Mouse (Mus musculus) right cerebral cortex, adult 18-20 months (tissue): Measurements from ENCODE around the gene Vps41.

Experiments
- DNase-seq: peaks from one replicate; pipeline ENCODE4 v3.0.0; 2022; ENCODE audit warnings: mixed read lengths

The Vps41 gene

DNA sequence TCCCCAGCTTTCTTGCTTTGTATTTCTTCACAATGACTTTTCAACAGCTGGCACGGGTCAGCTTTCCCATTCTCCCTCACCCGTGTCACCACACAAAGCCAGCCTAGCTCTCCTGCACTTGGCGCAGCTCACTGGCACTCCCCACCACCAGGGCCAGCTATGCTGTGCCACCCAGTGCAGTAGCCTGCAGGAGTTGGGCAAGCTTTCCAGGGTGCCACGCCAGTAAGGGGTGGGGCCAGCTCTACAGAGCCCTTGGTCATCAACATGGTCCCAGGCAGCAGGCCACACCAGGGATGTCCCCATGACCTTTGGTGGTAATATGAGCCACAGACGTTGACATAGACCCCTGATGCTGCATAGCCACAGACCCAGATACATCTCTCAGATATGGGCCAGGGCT lies 80.5 kb downstream of the Vps41 start:
- no peak for DNase-seq

DNA sequence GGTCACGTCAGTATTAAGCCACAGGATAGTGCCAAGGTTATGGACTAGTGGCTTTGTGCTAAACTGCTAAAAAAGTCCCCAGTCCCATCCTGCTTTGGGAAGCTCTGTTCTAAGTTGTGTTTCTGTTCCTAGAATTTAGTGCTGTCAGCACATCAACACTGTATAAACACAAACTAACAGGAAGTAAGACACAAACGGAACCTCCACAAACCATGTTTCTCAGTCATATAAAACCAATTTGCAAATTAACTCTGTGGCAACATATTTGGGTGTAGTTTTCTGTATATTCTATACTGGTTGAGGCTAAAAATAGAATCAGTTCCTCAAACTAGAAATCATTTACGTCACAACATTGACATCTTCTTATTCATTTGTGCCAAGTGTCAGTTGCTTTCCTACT lies 83.3 kb downstream of the Vps41 start:
- DNase-seq: no peak

DNA sequence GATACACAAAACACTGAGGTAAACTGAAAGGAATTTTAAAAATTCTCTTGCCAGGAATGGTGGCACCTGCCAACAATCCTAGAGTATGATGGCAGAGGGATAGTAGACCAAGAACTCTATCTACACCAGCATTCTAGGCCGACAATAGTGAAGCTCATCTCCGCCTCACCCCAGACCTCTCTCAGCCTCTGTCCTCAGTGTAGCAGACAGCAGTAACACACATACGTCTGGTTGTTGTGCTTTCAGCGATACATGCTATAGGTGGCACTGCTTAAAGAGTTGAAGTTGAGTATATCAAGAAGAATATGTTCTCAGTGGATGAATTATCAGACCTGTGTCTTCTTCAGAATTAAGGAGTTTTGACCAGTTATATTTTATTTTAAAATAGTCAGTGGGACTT lies 92.4 kb downstream of the Vps41 start:
- no peak for DNase-seq

DNA sequence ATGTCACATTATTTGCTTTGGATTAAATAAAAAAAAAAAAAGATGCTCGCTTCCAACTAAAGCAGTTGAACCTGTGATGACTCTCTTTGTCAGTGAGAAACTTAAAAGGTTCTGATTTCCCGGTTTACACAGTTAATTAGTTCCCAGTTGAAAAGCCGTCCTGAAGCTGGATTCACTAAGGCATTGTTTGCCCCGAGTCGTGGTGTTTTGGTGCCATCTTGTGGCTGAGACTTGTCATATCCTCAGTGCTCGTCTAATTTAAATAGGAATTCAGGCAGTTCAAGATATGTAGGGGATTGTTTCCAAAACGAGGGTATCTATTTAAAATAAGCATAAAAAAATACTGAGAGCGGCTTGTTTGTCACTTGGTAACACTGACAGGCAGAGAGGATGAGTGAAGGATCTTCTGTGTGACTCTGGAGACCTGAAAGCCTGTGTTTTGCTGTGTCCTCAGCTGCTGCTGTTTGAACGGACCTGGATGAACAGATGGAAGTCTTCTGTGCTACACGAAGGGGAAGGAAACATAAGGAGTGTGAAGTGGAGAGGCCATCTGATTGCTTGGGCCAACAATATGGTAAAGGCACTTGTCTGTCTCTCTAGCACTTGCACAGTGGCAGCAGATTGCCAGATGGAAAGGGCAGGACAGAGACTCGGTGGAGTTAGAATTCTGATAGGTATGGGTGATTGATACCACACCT lies 93.0 kb downstream of the Vps41 start:
- peak; percentile 61 for DNase-seq

DNA sequence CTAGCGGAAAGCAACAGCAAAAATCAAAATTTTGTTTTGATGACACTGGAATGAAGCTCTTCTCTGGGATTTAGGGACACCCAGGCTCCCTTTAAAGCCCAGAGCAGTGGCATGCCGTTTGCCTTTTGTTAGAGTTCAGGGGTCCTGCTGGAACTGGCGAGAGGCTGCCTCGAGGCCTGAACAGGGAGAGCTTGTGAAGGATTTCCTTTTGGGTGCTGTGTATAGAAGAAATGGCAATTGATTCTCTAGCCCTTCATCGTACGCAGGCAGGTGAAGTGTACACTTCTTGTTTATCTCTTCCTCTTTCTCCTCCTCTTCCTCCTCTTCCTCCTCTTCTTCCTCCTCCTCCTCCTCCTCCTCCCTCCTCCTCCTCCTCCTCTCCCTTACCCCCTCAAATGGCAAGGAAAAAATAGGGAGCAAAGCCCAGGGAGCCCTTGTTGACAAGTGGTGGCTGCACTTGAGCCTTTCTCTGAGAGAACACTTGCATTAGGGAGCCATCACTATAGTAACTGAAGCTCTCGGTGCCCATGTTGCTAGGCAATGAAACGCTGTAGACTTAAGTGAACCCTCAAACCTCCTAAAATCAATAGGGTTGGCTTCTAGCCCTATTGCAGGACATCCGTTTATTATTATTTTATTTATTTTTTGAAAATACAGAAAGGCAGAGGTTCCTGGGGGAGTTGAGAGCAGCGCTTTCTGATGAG lies 107.5 kb downstream of the Vps41 start:
- DNase-seq: no peak

DNA sequence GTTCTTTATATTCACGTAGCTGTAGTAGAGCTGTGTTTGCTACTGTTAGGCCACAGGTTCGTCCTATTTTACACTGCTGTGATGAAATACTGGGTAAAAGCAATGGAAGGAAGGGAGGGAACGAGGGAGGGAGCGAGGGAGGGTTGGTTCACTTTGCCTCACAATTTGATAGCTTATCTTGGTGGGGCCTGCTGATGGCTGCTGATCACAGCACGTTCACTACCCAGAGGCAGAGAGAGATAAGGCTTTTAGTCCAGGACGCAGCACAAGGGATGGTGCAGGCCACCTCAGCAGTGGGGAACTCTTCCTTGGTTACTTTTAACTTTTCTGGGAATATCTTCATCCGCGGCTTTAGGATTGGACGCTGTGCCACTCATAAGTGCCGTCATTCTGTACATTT lies 109.9 kb downstream of the Vps41 start:
- DNase-seq: no peak

DNA sequence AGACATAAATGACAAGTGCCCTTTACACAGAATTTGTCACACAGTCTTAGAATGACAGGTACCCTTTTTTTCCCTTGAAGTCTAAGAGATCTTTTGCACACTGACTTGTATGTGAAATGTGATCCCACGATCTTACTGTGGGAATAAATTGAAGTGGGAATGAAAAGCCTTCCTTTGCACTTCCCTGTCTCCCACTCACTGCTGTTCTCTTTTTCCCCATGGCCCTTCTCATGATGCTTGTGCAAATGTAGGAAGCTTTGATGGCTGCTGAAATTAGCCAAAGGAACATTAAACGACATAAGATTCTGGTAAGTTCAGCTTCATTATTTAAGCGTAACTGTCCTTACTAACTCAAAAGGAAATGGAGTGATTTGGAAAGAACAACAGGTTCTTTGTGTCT lies 113.4 kb downstream of the Vps41 start:
- DNase-seq: peak; percentile 27

DNA sequence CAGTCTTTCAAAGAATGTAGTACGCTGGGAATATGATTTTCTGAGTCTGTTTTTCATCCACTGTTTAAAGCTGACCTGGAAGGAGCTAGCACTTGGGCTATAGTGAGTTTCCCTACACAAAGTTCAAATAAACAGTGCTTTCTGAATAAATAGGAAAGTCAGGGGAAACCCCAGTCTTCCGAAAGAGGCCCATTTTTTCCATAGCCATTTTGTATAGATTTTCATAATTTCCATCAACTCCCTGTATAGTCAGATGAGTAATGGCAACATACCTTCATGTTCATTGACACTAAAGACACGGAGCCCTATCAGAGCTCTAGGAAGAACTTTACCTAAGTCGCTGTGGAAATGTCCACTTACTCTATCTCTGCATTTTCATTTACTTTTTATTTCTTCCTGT lies 122.1 kb downstream of the Vps41 start:
- DNase-seq: no peak

DNA sequence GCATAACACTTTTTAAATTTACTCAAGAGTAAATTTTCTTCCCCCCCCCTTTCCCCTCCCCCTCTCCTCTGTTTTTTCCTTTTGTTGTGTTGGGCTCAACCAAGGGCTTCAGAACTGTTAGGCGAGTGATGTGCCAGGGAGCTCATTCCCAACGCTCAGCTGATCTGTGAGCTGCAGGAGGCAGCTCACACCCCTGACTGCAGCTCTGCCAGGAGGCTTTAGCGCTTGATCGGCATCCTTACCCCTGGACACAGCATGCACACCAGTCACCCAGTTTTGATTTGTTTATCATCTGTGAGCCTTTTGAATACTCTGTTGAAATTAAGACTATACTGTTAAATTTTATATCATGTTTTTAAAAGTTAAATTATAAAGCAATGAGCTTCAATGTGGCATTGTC lies 123.3 kb downstream of the Vps41 start:
- DNase-seq: no peak

DNA sequence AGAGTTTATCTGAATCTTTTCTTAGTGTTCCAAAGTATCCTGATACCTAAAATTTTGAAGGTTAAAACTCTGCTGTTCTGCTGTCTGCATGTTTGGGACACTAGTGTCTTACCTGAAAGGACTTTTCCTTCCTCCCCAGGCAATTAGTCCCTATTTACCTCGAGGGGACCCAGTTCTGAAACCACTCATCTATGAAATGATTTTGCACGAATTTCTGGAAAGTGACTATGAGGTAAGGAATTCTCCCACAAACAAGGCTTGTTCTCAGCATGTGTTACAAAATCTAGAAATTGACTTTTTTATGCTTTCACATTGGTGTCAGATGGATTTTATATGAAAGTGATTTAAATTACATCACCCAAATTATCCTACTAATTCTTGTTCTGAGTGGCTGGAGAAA lies 123.9 kb downstream of the Vps41 start:
- no peak for DNase-seq

DNA sequence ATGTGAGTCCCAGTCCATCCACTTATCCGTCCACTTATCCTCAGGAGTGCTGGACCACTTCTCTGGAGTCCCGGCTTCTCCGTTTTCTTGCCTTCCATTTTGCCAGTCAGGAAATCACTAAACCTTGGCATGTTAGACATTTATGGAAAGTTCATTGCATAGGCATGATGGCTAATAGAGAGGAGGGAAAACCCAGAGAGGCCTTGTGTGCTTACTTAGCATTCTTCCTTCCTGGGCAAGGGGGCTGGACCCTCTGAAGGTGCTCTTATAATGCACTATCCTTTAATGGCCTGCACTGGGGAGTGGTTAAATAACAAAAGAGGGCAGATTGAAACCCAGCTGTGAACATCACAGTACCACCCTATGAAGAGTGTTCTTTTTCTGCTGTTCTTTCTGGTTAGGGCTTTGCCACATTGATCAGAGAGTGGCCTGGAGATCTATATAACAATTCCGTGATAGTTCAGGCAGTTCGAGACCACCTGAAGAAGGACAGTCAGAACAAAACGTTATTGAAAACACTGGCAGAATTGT lies 124.7 kb downstream of the Vps41 start:
- no peak for DNase-seq

DNA sequence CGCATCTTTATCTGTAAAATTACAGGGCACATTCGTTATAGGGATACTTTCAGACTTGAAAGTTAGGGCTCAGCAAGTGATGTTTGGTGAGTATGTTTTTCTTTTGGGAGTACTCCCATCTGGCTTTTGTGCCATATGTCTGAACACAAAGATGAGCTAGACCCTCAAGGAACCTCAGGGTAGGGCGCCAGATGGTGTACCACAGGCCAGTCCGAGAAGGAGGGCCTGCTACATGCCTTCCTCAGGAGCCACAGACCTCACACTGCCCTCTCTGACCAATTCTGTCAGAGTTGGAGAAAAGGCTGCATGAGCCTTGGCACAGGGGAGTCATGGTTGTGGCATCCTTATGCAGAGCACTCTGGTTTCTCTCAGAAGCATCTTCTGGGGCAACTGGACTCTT lies 125.5 kb downstream of the Vps41 start:
- DNase-seq: no peak

DNA sequence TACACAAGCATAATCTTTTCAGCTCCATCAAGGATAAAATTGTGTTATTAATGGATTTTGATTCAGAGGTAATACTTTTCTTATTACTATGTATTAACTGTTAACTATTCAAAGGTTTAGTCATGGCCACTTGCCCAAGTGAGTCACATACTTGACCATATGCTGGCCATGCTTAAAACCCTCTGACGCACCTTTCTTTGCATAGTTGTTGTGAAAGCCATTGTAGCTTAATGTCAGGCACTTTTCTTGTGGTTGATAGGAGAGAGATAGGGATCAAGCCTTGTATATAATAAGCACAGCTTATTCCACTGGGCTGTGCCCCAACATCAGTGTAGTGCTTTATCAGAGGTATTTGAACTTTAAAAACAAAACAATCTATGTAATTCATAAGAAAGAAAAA lies 126.5 kb downstream of the Vps41 start:
- no peak for DNase-seq

DNA sequence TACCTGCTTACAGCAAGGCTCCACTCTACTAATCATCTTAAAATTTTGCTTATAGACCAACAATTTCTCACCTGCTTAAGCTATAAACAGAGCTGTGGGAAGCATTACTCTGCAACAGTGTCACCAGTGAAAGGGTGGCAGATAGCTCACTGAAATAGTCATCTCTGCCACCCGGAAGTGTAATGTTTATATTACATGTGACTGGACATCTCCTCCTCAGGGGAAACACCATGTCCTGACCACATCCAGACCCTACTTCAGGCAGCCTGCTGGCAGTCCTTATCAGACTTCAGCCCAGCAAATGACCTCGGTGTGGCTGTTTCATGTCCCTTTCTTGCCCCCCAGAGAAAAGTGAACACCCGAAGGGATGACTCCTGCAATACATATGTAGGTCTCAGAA lies 130.3 kb downstream of the Vps41 start:
- DNase-seq: no peak

DNA sequence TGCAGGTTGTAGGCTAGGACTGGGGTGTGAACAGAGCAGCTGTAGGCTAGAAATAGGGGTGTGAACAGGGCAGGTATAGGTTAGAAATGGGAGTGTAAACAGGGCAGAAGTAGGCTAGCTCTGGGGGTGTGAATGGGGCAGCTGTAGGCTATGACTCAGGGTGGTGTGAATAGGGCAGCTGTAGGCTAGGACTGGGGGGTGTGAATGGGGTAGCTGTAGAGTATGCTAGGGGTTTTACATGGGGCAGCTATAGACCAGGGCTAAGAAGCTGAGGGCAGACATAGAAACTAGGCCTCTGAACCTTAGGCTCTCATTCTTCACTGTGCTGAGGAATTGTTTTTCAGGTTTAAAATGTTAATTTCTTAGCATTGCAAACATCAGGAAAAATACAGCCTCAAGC lies 132.5 kb downstream of the Vps41 start:
- no peak for DNase-seq

DNA sequence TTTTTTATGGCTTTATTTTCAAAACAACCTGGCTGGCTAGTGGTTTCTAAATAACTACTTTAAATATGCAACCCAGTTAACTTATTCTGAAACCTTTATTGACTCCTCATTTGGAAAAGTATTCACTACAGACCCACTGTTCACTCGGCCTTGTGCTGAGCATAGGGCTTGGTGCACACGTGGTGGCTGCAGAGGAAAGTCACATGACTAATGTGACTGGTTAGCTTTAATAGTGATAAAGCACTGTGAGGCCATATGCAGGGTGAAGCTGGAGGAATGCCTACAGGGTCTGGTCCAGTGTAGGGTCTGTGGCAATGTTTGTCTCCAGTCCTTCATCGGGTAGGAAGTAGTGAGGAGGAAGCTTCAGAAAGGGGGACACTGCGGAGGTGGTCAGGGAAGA lies 134.1 kb downstream of the Vps41 start:
- no peak for DNase-seq

DNA sequence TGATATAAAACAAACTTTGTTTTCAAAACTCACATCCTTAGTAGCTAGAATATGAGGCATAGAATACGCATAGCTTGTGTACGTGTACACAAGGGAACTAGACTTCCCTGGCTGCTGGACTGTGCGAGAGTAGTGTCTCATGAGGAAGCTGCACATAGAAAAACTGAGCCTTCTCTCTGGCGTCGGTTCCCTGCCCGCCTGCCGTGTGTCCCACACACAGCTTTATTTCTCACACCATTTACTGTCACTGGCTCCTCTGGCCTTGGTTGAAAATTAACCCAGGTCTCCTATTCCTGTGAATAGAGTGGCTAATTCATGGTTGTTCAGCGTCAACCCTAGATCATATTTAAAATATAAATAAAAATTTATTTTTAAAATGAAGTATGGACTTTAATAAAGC lies 135.6 kb downstream of the Vps41 start:
- DNase-seq: no peak

DNA sequence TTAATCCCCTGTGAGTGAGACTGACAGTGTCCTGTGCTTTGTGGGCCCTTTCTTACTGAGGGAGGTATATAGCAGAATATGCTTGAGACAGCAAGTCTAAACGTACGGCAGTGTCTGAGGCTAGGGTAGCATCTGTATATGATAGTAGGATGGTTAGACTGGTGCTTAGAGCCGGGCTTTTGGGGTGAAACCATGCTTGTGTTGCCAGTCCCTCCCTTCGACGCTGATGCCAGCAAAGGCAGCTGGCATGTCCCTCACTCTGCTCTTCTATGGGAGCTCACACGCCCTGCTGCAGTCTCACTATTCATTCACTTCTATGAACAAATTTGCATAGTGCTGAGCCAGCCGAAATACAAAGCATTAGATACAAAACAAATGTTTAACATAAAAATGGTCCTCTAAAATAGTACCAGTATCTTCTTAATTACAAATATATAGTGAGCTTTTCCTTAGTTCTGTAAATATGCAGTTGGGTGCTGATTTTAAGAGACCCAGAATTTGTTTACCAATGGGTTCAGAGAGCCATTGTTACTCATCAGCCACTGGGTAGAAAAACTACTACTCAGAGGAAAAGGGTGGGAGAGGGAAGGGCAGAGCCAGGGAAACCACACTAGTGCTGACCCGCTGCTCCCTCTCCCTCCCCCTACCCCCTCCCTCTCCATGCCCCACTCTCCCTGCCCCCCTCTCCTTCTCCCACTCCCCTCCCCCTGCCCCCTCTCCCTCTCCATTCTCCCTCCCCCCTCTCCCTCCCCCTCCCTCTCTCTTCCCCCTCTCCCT lies 139.1 kb downstream of the Vps41 start:
- DNase-seq: peak; percentile 65

DNA sequence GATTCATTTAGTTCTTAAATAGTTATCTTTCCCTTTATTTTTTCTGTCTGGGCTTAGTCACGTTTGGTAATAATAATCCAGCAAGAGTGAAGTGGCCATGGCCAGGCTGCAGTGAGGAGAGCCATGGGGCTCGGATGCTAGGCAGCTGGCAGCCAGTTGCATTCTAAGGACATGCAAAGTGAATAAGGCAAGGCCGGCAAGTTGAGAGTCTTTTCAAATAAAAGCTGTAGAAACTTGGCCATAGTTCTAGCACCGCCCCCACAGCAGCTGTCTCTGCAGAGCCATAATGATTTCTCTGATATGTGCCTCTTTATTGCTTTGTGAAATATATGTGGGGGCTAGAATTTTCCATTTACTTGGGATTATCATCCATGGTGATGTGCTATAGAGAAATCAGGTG lies 141.1 kb downstream of the Vps41 start:
- DNase-seq: peak; percentile 91

DNA sequence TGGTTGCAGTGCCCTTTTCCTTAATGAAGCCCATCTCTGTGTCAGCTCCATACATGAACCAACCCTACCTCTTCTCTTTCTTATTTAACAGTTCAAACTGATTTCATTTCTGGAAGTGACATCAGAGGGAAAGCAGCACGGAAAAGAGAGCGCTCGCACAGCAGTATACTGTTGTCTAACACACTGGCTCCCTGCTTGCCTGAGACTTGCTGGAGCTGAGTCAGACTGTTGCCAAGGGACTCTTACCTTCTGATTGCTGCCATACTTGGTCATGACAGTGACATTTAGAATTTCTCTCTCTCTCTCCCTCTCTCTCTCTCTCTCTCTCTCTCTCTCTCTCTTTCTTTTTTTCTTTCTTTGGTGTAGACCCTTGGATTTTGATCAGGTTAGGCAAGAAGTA lies 142.3 kb downstream of the Vps41 start:
- DNase-seq: no peak

DNA sequence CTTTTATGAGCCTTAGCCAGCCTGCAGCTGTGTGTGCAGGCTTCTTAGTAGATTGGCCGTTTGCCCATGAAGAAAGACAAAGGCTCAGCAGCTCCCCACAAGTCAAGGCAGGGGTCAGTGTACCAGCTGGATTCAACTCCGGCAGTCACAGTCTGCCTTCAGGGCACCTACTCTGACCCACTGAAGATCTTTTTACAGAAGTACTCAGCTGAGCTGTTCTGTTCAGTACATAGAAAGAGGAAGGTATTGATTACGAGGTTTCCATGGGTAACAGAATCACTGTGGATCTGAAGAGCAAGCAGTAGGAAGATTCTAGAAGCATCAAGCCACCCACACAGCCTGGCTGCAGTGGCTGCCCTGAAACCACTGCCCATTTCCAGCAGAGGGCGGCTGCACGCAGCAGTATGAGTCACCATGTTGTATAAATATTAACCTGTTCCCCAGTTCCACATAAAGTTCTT lies 151.0 kb downstream of the Vps41 start:
- DNase-seq: peak; percentile 46

DNA sequence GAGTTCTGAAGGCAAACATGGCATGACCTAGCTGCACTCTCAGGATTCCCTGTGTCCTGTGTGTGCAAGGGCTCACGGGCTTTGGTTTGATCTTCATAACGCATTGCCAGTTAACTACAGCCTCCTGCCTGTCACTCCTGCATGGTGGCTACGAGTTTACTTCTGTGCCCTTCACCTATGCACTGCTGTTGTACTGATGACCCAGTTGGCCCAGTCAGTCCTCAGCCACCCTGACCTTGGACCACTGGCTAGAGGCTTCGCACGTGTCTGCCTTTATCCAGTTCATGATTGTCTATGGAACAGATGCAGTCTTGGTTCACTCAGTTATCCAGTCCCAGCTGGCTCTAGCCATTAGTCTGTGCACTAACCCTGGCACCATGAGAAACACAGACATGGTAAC lies 151.7 kb downstream of the Vps41 start:
- DNase-seq: no peak

DNA sequence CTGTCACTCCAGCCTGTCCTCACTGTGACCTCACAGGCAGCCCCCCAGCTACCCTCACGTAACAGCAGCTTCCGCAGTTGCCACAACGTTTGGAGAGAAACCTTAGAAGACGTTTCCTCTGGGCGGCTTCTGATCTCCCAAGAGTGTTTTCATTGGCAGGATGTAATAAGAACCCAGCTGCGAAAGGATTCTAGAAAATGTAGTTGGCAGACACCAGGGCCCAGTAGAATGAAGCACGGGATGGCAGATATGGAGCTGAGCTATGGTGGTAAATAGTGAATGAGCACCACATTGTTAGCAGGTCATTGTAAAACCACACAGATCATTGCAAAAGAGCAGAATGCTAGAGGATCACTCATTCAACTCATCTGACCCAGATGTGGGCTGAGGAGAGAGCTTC lies 158.2 kb downstream of the Vps41 start:
- no peak for DNase-seq

DNA sequence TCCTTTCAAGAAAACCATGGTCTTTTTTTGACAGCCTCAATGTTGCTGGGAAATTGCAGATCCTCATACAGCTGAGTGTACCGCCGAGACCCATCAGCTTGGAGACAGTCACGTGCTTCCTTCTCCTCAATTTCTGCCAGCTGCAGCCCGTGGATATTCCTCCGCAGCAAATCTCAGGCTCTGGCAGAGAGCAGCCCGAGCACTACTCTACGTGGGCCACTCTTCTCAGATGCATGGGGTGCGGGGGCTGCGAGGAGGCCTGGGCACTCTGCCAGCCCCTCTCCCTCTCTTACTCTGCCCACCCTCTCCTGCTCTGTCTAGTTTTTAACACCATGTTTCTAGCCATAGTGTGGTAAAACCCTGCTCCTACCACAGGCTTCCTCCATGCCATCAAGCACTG lies 175.8 kb downstream of the Vps41 start:
- DNase-seq: peak; percentile 78
